Mouse (Mus musculus) heart, adult 9 months (tissue): Measurements from ENCODE around the gene Tmem178.
"Not testable (repeated sequence)": the region's sequence is repeated elsewhere in the genome, so short reads cannot be mapped to it uniquely, and the experiment has no call there.

Experiments
- DNase-seq, 2 experiments: peaks; one replicate each; pipeline ENCODE4 v3.0.0; 2022; ENCODE audit warnings: low spot score in 2 of 2

Gene Tmem178

DNA sequence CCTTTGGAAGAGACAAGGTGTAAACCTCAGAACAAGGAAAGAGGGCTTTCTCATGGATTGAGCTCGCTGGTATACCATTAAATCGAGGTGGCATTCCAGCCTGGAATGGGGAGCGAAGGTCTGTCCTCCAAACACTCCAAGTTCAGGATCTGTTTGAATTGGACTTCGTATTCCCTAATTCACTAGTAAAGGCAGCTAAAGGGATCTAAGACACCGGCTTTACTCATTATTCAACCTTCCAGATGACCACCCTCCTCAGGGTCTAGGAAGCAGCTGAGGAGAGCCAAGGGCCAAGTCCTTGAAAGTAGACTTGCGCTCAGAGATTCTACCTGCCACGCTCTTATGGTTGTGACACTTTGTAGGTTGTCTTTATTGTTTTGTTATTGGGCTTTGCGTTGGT, 1.1 kb downstream of the Tmem178 start:
- DNase-seq: not testable (repeated sequence)

DNA sequence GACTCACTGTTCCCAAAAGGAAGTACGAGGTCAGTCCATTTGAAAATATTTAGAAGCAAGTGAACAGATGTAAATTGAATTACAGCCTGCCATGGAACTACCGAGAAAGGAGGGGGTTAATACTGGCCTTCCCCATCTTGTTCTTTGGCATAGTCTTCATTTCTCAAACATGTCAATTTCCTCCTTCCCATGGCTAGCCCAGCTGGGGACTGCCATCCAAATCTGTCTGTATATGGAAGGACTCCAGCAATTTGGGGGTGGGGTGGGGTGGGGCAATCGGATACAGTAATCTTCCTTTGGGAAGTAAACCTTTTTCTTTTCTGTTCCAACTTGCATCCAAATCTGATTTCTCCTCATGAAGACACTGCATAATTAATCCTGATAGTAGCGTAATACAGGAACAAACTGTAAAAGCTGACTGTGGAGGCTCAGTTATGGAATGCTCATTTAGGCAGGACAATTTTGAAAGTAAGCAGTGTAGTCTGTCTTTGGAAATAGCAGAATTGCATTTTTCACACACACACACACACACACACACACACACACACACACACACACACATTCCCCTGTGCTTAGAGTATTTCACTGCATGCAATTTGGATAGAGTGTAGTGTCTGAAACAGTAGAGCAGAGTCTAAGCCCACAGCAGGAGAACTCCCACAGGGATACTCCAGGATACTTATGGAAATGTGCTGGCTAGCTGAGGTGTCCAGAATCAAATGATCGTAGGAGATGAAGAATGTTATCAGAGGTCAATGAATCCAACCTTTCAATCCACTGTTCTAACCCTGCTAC, 1.9 kb downstream of the Tmem178 start:
- DNase-seq: no peak

DNA sequence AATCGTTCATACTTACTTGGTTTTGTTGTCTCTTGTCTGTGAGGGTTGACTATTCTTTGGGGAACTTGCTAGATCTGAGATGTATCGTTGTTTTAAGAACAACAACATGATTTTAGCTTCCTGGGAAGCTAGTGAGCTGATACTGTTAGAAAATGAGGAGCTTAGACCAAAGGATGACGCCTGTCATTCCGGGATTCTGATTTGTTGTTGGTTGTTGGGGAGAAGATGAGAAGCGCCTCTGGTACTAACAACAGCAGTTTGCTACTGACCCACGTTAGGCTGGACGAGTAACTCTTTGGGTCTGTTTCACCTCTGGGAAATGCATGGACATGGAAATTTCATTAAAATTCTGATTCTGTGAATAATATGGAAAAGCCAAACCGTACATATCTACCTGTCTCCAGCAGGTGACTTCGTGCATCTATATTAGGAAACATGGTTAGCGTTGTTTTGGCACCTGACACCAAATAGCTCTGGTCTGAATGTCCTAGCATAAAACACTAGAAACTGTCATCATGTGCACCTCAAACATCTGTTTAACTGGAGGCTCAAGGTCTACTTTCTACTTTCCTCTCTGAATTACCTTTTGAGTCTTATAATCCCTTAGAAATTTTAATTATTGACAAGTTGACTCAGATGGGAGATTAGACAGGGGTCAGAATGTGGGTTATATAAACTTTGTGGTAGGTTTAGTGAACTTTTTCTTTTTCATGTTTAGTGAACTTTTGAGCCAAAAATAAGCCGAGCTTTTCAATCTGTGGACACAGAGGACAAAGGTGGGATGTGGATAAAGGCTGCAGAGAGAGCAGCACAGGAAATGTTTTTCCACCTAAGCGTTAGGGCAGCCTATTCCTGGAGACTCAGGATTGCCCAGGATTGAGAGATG, 2.9 kb downstream of the Tmem178 start:
- DNase-seq: no peak

DNA sequence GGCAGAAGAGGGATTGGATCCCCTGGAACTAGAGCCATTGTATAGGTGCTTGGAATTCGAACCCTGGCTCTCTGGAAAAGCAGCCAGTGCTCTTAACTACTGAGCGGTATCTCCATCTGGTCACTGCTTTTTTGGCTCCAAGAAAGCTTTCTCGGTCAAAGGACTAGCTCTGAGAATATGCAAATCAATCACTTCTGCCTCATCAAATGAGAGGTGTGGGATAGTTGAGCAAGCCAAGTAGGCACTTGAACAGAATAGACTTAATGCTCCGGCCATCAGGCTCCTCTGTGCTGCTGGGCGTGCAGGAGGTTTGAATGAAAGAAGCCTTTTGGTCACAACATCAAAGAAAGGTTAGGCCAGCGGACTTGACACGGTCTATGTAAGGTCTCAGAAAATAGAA, 5.0 kb downstream of the Tmem178 start:
- DNase-seq: no peak

DNA sequence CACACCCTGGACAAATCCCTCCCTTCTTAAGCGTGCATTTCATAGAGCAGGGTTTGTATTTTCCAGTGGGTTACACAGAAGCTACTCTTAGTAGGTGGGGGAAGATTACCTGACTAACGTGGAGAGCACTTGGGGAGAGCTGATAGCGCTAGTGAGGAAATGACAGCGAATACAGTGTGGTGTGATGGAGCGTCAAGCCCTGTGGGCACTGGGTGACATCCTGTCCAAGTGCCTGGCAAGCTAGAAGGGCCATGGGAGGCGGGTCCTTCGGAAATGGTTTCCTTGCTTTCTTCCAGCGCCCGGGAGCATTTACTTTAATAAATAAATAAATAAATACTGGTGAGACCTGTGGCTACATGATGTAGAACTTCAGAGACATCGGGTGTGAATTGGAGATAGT, 5.5 kb downstream of the Tmem178 start:
- DNase-seq: no peak

DNA sequence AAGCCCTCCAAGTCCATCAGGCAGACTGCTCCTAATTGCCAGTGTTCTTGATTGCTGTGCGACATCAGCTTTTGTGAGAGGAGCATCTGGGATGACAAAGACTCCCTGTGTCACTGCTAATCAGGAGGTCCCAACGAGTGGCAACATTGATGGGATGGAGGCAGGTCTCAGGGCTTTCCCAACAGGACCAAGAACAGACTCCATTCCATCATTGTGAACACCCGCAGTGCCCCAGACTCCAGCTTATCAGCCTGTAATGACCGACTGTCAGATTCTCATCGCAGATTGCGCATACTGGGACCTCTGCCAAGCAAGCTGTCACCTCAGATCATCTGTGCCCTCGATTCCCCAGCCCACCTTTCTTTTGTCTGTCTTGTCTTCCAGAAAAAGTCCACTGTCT, 7.9 kb downstream of the Tmem178 start:
- DNase-seq: no peak

DNA sequence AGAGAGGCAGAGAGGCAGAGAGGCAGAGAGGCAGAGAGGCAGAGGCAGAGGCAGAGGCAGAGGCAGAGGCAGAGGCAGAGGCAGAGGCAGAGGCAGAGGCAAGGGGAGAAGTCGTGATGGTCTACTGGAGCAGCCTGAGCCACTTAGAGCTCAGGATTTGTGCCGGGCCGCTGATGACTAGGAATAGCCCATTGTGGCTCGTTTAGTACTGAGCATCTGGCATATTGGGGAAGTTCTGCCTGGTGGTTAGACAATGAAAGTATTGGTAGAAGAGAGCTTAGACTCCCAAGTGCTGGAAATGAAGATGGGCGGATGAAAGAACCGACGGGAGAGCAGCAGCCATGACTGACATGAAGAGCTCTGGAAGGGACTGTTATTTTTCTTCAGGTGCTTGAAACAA, 11.0 kb downstream of the Tmem178 start:
- DNase-seq: no peak

DNA sequence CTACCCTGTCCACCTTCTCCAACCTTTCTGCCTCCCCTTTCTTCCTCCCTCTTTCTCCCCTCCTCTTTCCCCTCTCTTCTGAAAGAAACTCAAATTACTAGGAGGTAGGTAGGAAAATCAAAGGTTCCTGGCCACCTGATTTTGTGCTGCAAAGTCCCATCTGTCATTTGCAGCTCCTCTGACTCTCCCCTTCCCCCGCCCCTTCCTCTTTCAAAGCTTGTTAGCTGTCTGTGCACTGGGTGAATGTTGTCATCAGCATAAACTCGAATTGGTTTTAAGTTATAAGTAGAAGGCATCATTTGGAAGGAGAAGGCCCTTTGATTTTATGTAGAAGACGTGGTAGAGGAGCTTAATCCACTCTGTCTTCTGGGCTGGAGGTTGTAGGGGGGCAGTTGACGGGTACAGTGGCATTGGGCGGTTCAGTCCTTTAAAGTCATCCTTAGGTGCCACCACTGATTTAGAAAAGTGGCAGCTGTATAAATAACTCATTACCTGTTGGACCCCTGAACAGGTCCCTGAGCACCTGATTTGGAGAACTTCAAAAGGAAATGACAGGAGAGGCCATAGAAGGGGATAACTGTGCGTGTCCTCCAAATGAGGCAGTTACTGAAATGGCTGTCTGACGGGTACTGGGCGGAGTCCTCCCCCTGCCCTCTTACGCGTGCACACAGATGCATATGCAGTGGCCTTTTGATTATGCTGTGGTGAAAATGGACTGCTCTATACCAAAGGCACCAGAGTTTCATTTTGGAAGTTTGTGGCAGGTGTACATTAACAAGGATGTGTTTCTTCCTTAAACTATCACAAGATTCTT, 11.8 kb downstream of the Tmem178 start:
- DNase-seq: no peak

DNA sequence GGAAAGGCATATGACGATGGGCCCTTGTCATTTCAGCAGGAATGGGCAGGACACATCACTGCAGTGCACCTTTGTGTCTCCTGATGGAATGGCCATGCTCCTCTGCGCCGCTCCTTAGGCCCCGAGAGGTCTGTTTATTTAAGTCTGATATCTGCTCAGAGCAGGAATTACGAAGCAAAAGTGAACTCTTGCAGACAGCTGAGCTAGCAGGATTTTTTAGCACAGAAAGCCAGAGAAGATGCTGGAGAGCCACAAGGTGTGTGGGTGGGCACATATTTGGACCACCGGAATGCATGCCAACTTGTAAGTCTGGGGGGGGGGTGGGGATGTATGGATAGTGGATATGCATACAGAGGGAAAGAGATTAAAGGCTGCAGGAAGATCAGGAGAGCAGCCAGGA, 13.9 kb downstream of the Tmem178 start:
- DNase-seq: no peak

DNA sequence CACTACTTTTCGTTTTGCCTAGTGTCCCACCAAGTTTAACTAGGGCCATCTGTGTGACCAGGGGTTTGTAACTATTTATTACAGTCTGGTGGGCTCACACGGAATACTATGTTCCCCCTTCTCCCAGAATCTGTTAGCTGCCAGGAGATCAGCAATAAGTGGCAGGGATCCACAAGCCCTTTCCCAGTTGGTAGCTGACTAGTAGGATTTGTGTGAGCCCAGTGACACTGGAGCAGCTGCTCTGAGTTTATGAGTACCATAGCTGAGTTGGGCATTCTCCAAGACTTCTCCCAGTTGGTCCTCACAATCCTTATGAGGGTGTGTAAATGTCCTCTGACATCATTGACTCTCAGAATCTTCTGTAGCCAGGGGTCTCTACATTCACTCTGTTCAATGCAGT, 15.4 kb downstream of the Tmem178 start:
- DNase-seq: no peak

DNA sequence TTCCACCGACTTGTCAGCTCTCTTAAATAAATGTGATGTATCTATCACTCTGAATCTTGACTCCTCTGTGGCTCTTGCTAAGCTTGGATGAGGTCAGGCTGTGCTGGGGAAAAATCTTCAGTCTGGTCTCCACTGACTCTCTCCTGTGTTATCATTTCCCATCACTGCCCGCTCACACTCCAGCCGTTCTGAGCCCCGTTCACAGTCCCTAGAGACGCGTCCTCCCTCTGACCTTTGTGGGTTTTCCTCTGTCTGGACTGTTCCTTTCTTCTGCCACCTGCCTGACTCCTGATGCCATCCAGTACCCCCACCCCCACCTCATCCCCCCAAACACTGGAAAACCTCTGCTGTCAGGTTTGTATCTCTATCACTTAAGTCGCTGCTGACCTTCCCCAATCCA, 23.0 kb downstream of the Tmem178 start:
- no peak for DNase-seq

DNA sequence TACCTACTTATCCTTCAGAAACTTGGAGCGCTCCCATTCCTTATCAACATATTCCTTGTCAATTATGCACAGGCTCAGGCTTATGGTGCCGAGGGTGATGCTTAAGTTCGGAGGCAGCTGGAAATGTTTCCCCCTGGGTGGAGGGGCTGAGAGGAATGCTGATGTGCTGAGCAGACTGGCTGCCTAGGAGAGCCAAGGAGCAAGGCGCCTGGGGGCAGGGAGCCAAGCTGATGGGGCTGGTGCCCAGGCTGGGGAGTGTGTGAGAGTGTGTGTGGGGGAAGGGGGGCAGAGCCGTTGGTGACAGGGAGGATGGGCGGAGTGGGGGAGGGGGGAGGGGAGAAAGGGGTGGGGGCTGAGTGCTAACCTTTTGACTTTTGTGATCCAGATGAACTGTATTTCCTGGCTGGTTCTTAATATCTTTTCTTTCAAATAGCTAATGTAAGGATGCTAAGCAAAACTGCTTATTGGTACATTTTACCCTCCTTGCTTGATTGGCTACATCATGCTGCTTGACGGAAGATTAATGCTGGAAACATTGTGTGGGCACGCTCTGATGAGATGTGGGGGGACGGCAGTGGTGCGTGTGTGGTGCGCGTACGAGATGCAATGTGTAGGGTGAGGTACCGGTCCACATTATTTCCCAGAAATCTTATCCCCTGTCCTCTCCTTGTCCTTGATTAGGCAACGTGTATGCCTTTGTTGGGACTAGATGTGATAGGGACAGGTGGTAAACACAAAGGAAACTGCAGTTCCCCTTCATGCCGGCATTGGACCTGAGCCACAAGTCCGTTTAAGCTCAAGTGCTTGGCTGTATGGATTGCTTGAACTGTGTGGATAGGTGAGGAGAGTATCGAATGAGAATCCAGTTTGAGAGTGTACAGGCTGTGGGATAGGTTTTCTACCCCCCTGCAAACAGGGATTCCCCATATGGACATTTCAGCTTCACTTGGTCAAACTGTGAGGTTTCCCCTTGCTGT, 25.5 kb downstream of the Tmem178 start:
- no peak for DNase-seq

DNA sequence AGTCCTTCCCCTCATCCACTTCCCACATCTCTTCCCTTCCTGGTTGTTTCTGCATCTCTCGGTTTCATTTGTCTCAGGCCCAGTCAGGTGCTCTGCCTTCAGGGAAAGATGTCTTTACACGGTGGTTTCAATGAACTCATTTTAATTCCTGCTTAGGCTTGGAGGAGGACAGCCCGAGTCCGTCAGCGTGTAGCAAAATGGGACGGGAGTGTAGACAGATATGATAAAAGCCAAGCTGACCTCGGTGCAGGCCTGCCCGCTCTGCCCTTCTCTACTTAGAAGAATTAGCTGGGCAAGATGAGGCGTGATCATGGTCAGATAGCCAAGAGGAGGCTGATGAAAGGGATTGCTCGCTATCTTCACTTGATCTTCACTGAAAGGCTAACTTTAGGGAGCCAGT, 26.3 kb downstream of the Tmem178 start:
- DNase-seq: no peak

DNA sequence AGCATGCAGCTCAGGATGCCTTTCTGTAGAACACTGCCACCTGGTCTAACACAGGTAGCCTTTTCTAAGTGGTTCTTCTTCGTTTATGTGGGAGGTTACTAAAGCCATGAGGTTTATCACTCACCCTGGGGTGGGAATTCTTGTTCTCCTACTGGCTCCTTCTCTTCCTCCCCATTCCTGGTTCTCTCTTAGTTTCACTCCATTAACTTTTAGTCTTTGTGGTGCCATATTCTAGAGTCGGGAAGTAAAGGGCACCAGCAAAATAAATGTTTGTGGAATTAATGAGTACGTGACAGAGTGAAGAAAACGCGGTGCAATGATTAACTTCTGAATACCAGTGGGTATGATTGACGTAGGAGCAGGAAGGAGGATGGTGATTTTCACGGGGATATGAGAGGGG, 28.5 kb downstream of the Tmem178 start:
- DNase-seq: no peak

DNA sequence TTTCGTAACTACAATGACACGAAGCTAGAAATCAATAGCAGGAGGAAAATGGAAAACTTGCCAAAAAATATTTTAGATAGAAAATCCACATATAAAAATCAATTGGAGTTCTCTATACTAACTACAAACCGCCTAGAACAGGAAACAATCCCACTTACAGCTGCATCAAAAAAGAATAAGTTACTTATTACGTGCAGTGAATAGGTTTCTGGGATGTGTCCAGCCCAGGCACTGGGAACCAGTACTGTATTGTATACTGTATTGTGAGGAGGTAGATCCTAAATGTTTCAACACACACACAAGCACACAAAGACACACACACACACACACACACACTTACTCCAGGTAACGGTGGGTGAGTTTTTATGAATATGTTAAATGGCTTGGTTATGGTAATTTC, 32.8 kb downstream of the Tmem178 start:
- no peak for DNase-seq

DNA sequence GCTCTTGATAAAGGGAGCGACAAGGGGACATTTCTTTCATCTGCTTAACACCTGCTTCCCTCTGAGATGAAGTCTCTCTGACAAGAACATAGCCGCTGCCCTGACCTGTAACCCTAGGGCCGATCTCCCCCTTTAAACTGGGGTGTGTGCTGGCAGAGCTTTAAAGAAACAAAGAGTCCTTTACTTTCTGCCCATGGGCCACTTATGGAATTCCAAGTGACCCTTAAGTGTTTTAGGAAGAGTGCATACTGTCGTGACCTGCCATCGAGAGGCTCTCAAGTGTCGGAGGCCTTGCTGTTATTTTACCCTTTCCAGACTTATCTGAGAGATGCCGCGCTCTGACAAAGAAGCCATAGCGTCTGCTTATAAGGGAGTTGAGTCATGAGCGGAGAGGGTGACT, 35.7 kb downstream of the Tmem178 start:
- DNase-seq: no peak

DNA sequence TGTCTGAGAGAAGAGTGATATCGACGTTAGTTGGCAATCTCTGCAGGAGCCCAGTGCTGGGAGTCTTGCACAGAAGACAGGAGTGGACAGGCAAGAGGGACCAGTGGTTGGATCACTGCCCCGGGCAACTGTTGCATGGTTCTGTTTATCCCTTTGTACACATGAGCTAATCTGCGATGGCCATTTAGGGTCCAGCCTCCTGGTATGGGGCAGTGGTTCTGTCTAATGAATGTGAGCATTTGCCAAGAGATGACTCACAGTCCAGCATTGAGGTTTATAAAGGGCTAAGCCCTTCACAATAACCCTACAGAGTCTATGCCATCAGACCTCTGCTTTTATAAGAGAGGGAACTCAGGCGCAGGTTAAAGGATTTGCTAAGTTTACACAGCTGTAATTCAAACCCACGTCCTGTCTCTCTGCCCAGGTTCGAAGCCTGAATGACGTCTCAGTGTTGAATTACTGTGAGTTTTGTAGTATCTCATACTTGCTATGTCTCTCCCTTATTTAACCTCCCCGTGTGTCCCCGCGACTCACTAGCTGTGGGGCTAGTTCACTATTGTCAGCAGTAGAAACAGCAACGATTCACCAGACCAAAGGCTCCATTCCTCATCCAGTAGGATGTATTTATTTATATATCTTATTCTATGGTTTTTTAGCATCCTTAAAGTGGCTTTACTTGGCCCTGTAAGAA, 37.4 kb downstream of the Tmem178 start:
- no peak for DNase-seq

DNA sequence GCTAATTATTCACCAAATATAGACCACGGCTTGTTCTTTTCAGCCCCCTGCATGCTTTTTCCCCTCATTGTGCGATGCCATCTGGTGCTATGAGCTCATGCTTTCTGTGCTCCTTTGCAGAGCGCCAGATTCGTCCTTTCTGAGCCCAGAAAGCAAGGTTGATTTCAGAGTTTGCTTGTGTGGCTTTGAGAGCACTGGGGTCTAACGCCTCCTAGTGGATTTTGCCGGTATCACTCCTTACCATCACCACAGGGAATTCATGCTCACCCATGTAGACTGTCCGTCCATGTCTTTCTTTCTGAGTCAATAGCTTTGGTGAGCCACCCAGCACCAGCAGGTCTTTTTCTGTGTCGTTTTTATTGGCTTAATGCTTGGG, 38.0 kb downstream of the Tmem178 start:
- peak; percentile 36 to 72 for DNase-seq

DNA sequence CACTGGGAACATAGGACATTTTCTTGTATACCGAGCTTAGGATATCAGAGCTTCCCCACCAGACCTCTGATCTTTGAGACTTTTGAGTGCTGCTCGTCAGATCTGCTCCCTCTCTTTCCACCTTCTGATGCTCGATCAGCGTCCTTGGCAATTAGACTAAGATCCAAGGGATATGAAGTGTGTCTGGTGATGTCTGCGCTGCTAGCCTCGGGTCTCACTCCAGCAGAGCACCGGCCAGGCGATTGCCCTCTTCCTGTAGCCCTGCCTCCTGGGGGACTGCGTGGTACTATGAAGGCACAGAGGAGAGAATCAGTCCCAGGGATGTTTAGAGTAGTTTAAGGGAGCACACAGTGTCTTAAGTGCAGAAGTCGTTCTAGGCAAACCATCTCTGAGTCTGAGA, 38.5 kb downstream of the Tmem178 start:
- DNase-seq: no peak

DNA sequence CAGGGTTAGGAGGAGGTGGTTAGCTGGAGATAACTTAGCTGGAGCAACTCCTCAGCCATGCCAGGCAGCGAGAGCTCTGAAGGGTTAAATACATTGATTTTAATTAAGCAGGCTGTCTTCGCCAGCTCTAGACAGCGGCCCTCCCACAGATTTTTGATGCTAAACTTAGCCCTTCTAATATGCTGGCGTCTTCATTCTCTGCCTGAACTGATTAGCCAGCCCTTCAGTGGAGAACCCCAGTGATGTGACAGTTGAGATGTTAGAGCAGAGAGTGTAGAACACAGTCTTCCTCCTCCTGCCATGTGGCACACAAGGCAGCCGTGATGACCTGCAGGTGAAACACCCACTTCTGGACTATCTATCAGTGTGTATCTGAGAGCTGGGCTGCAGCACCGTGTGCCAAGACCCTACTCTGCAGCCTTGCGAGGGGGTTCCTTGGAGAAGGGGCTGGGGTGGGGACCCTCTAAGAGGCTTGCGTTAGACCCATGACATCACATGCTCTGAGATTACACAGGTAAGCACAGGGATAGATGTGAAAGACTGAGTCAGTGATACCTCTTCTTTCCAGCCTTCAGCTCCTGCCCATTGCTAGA, 47.2 kb downstream of the Tmem178 start:
- no peak for DNase-seq
